Mouse (Mus musculus): Measurements from ENCODE around the gene N4bp2.

The N4bp2 gene

DNA sequence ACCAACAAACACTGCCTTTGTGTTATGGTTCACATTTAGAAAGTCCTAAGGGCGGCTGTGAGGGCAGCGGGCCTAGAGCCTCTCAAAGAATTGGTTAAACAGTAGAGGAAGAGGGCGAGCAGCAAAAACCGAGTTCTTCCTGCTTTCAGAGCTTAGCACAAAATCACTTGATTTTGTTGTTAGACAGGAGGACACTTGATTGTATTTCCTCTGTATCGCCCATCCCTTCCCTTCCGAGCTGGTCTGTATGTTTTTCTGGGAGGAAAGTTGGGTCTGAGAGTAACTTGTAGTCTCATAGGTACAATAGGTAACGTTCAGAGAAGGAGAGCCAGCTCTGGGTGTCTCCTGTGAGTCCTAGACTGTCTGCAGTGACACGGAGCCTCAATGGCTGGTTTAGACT is 63.8 kb downstream of the N4bp2 start:
- DNase-seq (ENCODE audit: extremely low read depth, low read depth), result no peak

DNA sequence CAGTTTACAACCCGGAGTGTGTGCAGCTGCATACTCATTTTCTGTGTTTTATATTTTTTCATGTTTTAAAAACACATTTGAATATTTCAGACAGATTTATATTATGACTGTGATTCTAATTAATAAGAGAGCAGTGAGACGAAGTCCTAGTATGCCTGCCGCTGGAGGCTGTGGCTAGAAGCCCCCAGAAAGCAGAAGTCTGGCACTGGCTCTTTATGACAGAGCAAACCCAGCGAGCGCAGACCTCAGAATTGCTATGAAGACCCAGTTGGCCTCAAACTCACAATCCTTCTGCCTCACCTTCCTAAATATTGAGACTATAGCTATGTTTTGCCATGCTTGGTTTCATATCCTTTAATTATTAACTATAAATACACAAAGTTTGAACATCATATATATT is 64.9 kb downstream of the N4bp2 start:
- no peak for DNase-seq (ENCODE audit: extremely low read depth, low read depth)

DNA sequence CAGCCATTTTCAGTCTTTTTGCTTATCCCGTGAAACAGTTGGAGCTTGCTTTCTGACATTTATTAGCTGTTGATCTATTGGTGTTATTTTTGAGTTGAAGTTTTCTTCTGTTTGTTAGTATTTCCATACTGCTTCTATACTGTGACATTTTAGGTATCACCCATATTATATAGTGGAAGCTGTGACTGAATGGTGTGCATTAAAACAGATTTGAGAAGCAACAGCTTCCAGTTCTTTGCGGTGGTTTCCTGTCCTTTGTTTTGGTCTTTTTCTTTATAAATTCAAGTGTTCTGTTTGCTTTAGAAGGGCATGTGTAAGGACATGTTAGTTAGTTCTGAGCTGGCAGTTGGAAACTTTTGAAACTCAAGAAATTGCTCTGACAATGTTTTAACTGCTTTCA is 65.7 kb downstream of the N4bp2 start:
- no peak for DNase-seq (ENCODE audit: extremely low read depth, low read depth)

DNA sequence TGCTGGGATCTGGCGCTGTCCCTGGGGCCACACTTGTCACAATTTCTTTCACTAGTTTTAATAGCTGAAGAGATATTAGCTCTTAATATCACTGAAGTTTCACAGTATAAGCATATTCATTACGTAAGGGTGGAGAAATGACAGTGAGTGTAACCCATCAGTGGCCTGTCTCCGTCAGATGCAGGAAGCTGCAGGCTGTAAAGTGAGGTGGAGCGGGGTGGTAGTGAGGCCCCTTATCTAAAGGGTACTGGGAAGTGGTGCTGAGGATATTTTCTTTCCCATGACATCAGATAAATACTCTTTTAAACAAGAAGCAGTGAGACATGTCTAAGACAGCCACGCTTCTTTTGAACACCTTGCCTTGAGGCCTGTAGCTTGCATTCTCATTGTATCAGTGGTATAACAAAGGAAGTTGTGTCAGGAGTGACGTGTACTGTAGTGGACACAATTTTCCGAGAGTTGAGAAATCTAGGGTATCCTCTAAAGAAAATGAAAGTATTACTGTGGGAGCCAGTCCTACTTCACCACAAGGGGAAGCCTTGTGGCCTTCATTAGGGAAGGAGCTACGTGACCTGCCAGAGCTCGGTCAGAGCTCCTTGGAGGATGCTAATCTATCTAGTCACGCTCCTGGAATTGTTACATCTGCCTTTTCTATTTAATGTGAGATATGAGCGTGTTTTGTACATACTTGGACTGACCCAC is 68.7 kb downstream of the N4bp2 start:
- DNase-seq (ENCODE audit: extremely low read depth, low read depth), result no peak

DNA sequence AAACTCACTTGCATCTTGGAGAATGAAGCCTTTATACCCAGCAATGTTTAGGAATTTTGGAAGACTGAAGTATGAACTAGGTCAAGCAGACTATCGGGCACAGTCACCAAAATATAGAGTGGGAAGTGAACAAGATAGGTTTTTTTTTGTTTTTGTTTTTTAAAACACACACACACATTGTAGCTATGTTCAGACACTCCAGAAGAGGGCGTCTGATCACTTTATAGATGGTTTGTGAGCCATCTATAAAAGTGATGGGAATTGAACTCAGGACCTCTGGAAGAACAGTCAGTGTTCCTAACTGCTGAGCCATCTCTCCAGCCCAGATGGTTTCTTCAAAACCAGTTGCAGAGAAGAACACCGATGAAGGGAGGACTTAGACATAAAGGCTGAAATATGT is 69.8 kb downstream of the N4bp2 start:
- no peak for DNase-seq (ENCODE audit: extremely low read depth, low read depth)

DNA sequence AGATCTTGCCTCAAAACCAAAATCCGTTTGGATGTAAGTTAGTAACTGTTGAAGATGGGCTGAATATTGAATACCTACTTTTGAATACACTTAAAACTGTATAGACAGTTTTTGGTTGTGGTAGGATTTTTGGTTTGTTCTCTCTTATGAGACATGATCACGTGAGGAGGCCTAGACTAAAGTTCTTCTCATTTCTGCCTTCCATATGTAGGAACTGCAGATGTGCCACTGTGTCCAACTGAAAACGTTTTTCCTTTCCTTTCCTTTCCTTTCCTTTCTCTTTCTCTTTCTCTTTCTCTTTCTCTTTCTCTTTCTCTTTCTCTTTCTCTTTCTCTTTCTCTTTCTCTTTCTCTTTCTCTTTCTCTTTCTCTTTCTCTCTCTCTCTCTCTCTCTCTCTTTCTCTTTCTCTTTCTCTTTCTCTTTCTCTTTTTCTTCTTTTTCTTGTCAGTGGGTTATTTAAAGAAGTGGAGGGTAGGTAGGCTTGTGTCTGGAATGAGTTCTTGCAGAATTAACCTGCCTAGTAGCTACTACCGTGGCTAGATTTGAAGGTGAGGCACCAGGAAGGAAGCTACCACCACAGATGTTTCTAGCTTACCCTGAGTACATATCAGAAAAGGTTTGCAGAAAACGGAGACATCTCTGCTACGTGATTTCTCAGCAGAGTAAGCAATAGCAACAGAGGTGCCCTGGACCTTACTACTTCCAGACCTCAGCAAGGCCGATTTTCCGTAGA is 70.6 kb downstream of the N4bp2 start:
- DNase-seq (ENCODE audit: extremely low read depth, low read depth), result no peak

DNA sequence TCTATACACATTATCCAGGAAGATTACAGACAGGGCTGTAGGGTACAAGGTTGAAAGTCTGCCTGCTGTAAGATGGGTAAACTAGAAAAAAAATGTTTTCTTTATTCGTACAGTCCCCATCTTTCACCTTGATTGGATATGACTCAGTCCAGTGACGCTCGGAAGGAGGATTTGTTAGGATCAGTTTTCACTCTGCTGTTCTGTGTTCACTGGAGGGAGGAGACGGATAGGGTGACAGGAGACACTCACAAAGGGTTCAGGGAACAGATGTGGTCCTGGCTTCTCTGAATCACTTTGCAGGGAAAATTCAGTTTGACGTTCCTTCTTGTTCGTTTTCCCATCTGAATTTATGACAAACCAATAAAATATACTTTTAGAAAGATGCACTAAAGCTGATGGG is 74.7 kb downstream of the N4bp2 start:
- no peak for DNase-seq (ENCODE audit: extremely low read depth, low read depth)

DNA sequence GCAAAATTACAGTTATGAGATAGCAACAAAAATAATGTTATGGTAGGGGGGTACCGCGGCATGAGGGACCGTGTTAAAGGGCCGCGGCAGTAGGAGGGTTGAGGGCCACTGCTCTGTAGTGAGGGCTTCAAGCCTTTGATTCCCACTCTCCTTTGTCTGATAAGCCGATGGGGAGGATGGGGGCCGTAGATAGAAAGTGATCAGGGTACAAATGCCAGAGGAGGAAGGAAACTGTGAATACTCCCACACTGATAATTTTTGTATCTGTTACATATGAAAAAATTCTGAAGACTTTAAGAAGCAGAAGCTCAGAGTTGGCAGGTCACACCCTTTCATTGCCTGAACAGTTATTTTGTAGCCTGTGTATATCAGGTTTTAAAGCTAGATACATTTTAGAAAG is 79.6 kb downstream of the N4bp2 start:
- peak; percentile 66 for DNase-seq (ENCODE audit: extremely low read depth, low read depth)

DNA sequence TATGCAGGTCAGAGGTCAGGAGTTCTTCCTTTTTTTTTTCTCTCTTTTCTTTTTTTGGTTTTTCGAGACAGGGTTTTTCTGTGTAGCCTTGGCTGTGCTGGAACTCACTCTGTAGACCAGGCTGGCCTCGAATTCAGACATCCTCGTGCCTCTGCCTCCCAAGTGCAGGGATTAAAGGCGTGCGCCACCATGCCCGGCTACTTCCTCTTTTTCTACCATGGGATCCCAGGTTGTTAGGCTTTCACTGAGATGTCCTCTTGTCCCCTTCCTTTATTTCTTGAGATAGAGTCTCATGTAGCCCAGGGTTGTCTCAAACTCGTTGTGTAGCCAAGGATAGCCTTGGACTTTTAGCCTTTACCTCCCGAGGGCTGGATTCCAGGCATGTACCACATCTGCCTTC is 83.2 kb downstream of the N4bp2 start:
- DNase-seq (ENCODE audit: extremely low read depth, low read depth), result peak; percentile 38

DNA sequence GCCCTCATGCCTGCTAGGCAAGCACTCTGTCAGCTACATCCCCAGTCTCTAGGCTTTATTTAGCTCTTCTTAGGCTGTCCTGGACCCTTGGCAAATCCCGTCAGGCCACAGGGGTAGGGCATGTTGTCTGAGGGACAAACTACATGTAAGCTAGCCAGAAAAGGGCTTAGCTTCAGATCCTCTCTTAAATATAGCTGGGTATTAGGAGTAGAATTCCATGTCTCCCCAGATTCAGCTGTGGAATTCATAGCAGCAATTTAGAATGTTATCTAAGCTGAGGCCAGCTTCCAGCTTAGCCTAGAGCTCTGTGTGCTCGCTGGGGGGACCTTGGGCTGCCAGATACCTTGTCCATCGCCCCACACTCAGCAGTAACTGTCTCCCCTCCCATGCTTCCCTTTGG is 83.6 kb downstream of the N4bp2 start:
- no peak for DNase-seq (ENCODE audit: extremely low read depth, low read depth)

DNA sequence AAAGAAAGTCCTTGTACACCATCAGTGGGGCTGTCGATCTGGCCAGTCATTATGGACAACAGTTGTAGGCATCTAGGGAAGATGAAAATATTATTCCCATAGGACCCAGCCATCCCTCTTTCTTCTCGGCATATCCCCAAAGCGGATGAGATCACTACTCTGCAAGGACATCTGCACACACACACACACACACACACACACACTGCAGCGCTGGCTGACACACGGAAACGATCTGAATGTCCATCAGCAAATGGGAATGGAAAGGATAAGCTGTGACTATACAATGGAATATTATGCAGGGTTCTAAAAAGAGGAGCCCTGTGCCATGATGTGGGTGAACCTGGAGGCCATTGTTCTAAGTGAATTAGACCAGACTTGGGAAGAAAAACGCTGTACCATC is 84.3 kb downstream of the N4bp2 start:
- DNase-seq (ENCODE audit: extremely low read depth, low read depth), result no peak

DNA sequence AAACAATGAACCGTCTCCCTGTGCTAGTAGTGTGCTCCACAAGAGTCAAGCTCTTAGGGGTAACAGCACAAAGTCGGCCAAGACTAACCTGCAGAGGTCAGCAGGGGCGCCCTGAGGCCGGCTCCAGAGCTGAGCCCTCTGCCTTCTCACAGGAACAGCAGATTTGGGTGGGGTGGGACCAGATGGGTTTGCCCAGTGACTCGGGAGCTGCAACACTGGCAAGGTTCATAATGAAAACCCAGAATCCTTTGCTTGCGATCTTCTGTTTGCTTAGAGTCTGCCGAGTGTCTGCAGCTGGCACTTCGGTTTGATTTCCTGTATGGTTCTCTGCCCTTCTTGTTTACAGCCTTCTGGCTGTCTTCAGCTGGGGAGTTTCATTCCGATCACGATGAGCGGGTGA is 87.4 kb downstream of the N4bp2 start:
- no peak for DNase-seq (ENCODE audit: extremely low read depth, low read depth)

DNA sequence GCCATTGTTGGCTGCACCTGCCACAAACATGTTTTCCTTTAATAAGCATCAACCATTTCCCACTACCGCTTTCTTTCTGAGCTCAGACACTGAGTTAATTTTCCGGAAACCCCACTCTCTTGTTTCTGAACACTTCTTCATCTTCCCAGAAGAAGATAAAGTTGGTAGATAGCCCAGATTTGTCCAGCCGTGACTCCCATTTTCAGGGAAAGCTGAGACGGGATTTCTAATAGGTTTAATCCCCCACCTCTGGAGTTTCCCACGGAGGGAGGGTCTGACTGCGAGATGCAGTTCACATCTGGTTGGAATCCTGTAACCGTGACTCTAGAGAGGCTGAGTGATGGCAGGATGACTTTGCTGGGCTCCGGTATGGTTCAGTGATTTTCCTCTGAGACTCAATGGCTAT is 91.5 kb downstream of the N4bp2 start:
- DNase-seq (ENCODE audit: extremely low read depth, low read depth), result no peak

DNA sequence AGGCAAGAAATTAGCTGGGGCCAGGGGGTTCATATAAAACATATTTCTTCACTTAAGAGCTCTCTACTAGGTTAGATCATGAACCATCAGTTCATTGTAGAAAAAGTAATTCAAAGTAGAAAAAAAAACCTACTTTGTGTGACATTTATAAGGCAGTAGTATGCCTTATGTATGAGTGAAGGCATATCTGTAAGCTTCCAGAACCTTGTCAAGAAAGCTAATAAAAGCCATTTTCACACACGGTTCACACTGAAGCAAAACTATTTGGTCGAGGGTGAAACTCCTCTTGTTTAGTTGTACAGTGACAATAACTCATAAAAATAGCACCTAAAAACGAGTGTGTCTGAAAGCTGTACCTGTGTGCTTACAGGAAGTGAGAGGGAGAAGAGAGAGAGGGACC is 92.2 kb downstream of the N4bp2 start:
- DNase-seq (ENCODE audit: extremely low read depth, low read depth), result no peak

DNA sequence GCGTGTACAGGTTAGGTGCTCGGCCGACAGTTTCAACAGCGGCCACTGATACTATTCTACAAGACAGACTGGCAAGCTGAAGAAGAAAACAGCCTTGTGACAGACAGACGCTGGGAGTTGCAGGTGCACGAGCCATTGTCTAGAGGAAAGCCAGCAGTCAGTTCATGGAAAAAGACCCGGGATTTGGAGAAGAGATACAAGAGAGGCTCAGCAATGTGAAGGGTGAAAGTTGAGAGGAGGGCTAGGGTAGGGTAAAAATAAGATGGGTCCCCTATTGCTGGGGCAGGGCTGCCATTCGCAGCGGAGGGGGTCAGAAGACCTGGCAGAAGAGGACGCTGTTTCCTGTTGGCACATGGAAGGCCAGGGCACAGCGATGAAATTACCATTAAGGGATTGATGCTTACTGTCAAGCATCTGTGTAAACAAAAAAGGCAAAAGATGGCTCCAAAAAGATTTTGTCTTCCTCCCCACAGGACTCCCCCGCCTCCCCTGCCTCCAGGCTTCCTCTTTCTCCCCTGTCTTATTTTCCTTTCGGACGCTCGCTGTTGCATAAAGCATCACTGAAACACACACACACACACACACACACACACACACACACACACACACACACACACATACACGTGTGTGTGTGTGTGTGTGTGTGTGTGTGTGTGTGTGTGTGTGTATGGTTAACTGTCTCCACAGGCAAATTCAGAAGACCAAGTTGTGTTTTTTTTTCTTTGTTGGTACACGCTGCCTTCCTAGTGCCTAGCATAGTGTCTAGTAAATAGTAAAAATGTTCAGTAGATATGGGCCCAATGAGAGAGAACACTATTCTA is 93.5 kb downstream of the N4bp2 start:
- no peak for DNase-seq (ENCODE audit: extremely low read depth, low read depth)

DNA sequence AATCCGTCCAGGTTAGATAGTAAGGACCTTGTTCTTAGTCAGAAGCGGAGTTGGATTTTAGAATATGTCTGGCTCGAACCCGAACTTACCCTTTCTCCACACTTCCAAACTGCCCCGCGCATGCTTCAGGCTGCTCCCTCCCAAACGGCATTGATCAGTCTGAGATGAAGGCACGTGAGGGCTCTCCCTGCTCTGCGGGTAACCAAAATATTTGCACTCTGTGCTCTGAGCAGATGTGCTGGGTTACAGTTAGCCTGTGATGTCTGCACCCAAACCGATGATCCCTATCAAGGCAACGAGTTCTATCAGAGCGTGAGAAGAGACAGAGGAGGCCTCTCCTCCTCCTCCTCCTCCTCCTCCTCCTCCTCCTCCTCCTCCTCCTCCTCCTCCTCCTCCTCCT is 94.6 kb downstream of the N4bp2 start:
- DNase-seq (ENCODE audit: extremely low read depth, low read depth), result no peak

DNA sequence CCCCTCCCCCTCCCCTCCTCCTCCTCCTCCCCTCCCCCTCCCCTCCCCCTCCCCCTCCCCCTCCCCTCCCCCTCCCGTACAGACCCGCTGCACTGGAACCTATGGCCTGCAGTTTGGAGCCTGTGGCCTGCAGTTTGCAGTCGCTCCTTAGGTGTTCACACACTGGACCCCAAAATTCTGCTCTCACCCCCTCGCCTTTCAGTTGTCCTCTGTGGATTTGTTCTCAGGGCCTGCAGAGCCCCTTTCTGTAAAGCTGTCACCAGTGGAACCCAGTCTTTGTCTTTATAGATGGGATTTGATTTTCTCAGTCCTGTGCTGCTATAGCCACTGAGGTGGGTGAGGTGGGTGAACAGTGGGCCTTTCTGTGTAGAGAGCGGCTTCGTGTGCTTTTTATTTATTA is 95.0 kb downstream of the N4bp2 start:
- no peak for DNase-seq (ENCODE audit: extremely low read depth, low read depth)

DNA sequence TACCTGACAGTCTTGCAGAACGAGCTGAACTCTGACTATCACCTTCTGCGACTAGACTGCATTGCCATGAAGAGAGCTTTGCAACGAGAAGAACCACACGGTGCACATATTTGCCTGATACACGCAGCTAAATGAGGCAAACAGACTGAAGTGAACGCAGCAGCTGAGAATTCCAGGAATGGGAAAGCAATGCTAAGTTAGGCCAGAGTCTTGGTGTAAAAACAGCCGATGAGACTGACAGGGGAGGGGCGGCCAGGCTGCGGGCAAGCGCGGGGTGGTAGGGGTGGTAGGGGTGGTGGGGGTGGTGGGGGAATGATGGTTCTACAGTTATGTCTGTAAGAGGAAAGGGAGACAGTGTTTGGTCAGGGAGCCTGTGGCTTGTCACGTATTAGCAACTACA is 95.6 kb downstream of the N4bp2 start:
- DNase-seq (ENCODE audit: extremely low read depth, low read depth), result no peak

DNA sequence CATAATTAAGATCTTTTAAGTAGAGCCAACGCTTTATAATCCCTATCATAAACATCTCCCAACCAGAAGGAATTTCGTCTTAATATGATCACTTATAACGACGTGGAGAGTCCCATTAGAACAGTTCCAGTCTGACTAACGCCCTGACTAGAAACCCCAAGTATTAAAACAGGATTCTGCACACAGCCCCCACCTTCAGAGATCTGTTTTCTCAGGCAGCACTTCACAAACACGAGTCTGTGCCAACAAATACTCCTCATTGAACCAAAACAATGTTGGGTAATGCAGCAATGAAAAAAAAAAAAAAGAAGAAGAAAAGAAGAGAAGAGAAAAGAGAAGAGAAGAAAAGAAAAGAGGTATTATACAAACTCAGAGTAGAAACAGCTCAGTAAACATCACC is 96.1 kb downstream of the N4bp2 start:
- no peak for DNase-seq (ENCODE audit: extremely low read depth, low read depth)

DNA sequence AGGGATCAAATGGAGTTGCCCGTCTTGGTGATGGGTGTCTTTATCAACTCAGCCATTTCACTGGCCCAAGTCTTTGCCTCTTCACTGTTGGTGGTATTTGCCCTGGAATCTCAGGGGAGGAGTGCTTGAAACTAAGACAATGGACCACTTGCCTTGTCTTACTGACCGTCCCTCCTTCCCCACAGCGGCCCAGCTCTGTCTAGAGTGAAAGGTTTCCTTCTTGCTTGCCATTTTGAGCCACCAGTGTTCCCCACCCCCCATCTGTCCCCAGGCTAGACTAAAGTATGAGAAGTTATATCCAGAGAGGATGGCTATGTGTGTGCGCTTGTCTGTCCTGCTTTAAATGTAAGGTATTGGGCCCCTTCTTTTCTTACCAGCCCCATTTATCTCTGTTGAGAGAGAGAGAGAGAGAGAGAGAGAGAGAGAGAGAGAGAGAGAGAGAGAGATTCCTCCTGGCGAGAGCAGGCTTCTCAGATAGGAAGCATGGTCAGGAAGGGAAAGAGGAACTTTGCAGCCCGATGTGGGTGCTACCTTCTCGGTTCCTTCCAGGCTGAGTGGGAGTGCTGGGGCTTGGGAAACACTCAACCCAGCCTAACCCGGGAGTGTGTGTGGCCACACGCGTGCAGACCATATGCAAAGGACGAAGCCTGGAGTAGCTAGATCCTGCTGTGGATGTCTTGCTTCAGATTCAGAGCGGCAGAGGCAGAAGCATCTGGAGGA is 97.1 kb downstream of the N4bp2 start:
- DNase-seq (ENCODE audit: extremely low read depth, low read depth), result peak; percentile 54

DNA sequence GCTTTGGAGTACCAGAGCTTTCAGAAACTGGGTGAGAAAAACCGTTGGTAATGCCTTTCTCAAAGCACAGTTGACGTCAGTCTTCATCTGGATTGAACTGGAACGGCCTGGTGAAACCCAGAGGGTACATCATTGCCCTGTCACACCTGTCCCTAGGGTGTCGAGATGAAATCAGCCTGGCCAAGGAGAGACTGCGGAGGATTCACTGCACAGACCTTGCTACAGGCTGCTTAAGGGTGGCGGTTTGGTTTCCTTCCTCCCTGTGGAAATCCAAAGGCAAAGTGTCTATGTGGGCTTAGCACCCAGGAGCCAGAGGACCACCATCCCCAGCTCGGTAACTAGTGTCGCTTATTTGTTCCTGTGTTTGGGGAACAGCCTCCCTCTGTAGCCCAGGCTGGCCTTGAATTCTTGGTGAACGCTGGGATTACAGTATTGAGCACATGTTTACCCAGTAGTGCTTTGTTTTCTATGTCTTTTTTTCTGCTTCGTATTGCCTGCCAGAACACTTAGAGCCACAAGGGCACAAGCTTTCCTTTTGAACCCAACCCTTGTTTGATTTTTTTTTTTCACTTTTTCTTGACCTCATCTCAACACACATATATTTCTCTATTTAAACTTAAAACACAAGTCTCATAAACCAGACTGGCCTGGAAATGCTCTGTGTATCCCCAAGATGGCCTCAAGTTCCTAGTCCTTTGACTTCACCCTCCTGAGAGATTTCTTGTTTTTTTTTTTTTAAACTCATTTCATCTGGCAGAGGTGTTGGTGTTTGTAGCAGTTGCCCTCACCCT is 98.0 kb downstream of the N4bp2 start, which contains the start of gene Rhoh:
Gene Rhoh, plus strand, starts transcription at position 60 of the 791 bp plus-strand sequence.
- DNase-seq (ENCODE audit: extremely low read depth, low read depth), result no peak

All from MEL-GATA-1-ER (cell line).